Comparison of ENCODE assay signal across 20 mouse cellular contexts in genomic region chr6:135692533-135692932, GRCm38 (mm10).
DNase-seq lines count a peak whose midpoint lies in the region; ATAC-seq and TF ChIP-seq lines count a peak whose summit lies in the region.
"Had no signal": no experiment of that assay in that cellular context is flagged by ENCODE, and none has a peak within 500 bp of the region (broad histone marks: within the 10 kb centered on the region; RNA-seq: fewer than 3 reads in every experiment).

No protein-coding gene starts in this region.

- H3K27me3 ChIP-seq in embryonic facial prominence, embryonic 11.5 days (ENCODE audit: control insufficient read depth, insufficient read depth, low read length): no peaks in the 10 kb centered on the region
- H3K27me3 ChIP-seq in embryonic facial prominence, embryonic 10.5 days (replicated peaks; ENCODE audit: low read depth, poor library complexity, severe bottlenecking): no peaks in the 10 kb centered on the region
- no peaks in the 10 kb centered on the region for H3K27me3 ChIP-seq in lung, embryonic 14.5 days (ENCODE audit: insufficient read depth, low read length)
- no peaks in the 10 kb centered on the region for H3K27me3 ChIP-seq in limb, embryonic 10.5 days (ENCODE audit: low read depth, poor library complexity, severe bottlenecking)
- no peaks in the 10 kb centered on the region for H3K27me3 ChIP-seq in limb, embryonic 14.5 days (ENCODE audit: control insufficient read depth, insufficient read depth, low read length)
- H3K27me3 ChIP-seq: embryonic facial prominence, embryonic 12.5 days; forebrain, embryonic 12.5 days; heart, embryonic 12.5 days; hindbrain, embryonic 15.5 days had no signal

- H3K27ac ChIP-seq in embryonic facial prominence, embryonic 11.5 days (replicated peaks; ENCODE audit: low read depth, low read length): no peak overlapping the region
- no peak overlapping the region for H3K27ac ChIP-seq in embryonic facial prominence, embryonic 10.5 days (replicated peaks)
- H3K27ac ChIP-seq in lung, embryonic 14.5 days (ENCODE audit: low read depth): no peak overlapping the region
- H3K27ac ChIP-seq in limb, embryonic 10.5 days: peak overlapping the region; percentile 58; the same call in 1 of the 2 replicates
- H3K27ac ChIP-seq in limb, embryonic 14.5 days (replicated peaks; ENCODE audit: low read depth, low read length): no peak overlapping the region
- H3K27ac ChIP-seq: embryonic facial prominence, embryonic 12.5 days; forebrain, embryonic 12.5 days; hindbrain, embryonic 15.5 days had no signal

- peak; percentile 73 for DNase-seq in embryonic facial prominence, embryonic 11.5 days (ENCODE audit: low spot score)
- DNase-seq in embryonic facial prominence, embryonic 10.5 days (ENCODE audit: low spot score): no peak
- DNase-seq in lung, embryonic 14.5 days: peak; percentile 67
- no peak for DNase-seq in lung, postnatal 25 days (ENCODE audit: low spot score)
- no peak for DNase-seq in limb, embryonic 10.5 days (ENCODE audit: low spot score)
- DNase-seq in limb, embryonic 14.5 days (ENCODE audit: low spot score): peak; percentile 74
- no peak for DNase-seq in left cerebral cortex, adult 8-10 months (ENCODE audit: low spot score in 2 of 2)
- no peak for DNase-seq in kidney, postnatal 4 days
- DNase-seq: adrenal gland, postnatal 14 days; cerebellum, adult 11-12 months; cerebellum, adult 9-11 months; cerebellum, postnatal 36 days; gastrocnemius, postnatal 14 days; heart, postnatal 36 days had no signal

- WGBS in embryonic facial prominence, embryonic 11.5 days: 41% methylated on average over 9 of the region's 9 CpGs
- WGBS in embryonic facial prominence, embryonic 10.5 days: 61% methylated on average over 9 of the region's 9 CpGs
- WGBS in lung, embryonic 14.5 days: 43% methylated on average over 9 of the region's 9 CpGs
- 50% methylated on average over 9 of the region's 9 CpGs for WGBS in limb, embryonic 10.5 days
- WGBS in limb, embryonic 14.5 days: 22% methylated on average over 9 of the region's 9 CpGs

- TF ChIP-seq CTCF in lung, embryonic 14.5 days (IDR thresholded peaks at IDR 0.05; ENCODE audit: low read depth): no peak

- H3K36me3 ChIP-seq in embryonic facial prominence, embryonic 11.5 days (replicated peaks; ENCODE audit: control insufficient read depth, insufficient read depth, low read depth, low read length): no peaks in the 10 kb centered on the region
- no peaks in the 10 kb centered on the region for H3K36me3 ChIP-seq in embryonic facial prominence, embryonic 10.5 days (replicated peaks)
- no peaks in the 10 kb centered on the region for H3K36me3 ChIP-seq in lung, embryonic 14.5 days (ENCODE audit: insufficient read depth)
- no peaks in the 10 kb centered on the region for H3K36me3 ChIP-seq in limb, embryonic 10.5 days
- no peaks in the 10 kb centered on the region for H3K36me3 ChIP-seq in limb, embryonic 14.5 days (ENCODE audit: control insufficient read depth, insufficient read depth, low read length)
- H3K36me3 ChIP-seq: embryonic facial prominence, embryonic 12.5 days; forebrain, embryonic 12.5 days; heart, embryonic 12.5 days; hindbrain, embryonic 15.5 days had no signal

- no peak; the same call in 1 of the 2 replicates for ATAC-seq in embryonic facial prominence, embryonic 11.5 days (replicated peaks; ENCODE audit: insufficient number of reproducible peaks, low FRiP score, low TSS enrichment, low read depth)
- no peak; the same call in 1 of the 2 replicates for ATAC-seq in lung, embryonic 14.5 days (ENCODE audit: insufficient read depth)
- ATAC-seq in limb, embryonic 14.5 days (ENCODE audit: low FRiP score, low read depth): peak; percentile 70; the same call in 1 of the 2 replicates
- ATAC-seq: forebrain, embryonic 16.5 days; inflammation-experienced regulatory T-cells, adult 6 months had no signal

- no peaks in the 10 kb centered on the region for H3K9me3 ChIP-seq in embryonic facial prominence, embryonic 11.5 days (replicated peaks; ENCODE audit: control insufficient read depth, low read length)
- peaks cover 4% of the 10 kb centered on the region; the same call in 1 of the 2 replicates for H3K9me3 ChIP-seq in embryonic facial prominence, embryonic 10.5 days
- no peaks in the 10 kb centered on the region for H3K9me3 ChIP-seq in lung, embryonic 14.5 days (ENCODE audit: low read depth, low read length)
- no peaks in the 10 kb centered on the region for H3K9me3 ChIP-seq in limb, embryonic 10.5 days (replicated peaks)
- H3K9me3 ChIP-seq in limb, embryonic 14.5 days (ENCODE audit: control insufficient read depth, low read length): peaks cover 7% of the 10 kb centered on the region
- H3K9me3 ChIP-seq: hindbrain, embryonic 15.5 days had no signal

- no peak overlapping the region for H3K9ac ChIP-seq in embryonic facial prominence, embryonic 11.5 days (replicated peaks; ENCODE audit: low read length)
- no peak overlapping the region for H3K9ac ChIP-seq in lung, embryonic 14.5 days
- H3K9ac ChIP-seq in limb, embryonic 14.5 days (ENCODE audit: low read depth, low read length, severe bottlenecking): no peak overlapping the region
- H3K9ac ChIP-seq: embryonic facial prominence, embryonic 12.5 days; forebrain, embryonic 12.5 days; heart, embryonic 12.5 days; hindbrain, embryonic 15.5 days had no signal

- H3K4me2 ChIP-seq in embryonic facial prominence, embryonic 11.5 days (ENCODE audit: low read depth, low read length): no peak overlapping the region
- H3K4me2 ChIP-seq in lung, embryonic 14.5 days: no peak overlapping the region
- H3K4me2 ChIP-seq in limb, embryonic 14.5 days (replicated peaks; ENCODE audit: low read depth, low read length, severe bottlenecking): no peak overlapping the region
- H3K4me2 ChIP-seq: embryonic facial prominence, embryonic 12.5 days; forebrain, embryonic 12.5 days; heart, embryonic 12.5 days; hindbrain, embryonic 15.5 days had no signal

- TF ChIP-seq POLR2A in limb, embryonic 14.5 days (IDR thresholded peaks at IDR 0.05; ENCODE audit: borderline replicate concordance, extremely low read depth, insufficient read depth, insufficient read length): no peak

- H3K4me1 ChIP-seq in embryonic facial prominence, embryonic 11.5 days (ENCODE audit: control insufficient read depth, insufficient read depth, low read length): no peaks in the 10 kb centered on the region
- no peaks in the 10 kb centered on the region for H3K4me1 ChIP-seq in embryonic facial prominence, embryonic 10.5 days
- no peaks in the 10 kb centered on the region for H3K4me1 ChIP-seq in lung, embryonic 14.5 days (ENCODE audit: insufficient read depth)
- H3K4me1 ChIP-seq in limb, embryonic 10.5 days: peaks cover 8% of the 10 kb centered on the region
- H3K4me1 ChIP-seq in limb, embryonic 14.5 days (ENCODE audit: control insufficient read depth, insufficient read depth, low read length): no peaks in the 10 kb centered on the region
- H3K4me1 ChIP-seq: forebrain, embryonic 12.5 days; heart, embryonic 12.5 days; hindbrain, embryonic 15.5 days had no signal

- no peak overlapping the region for H3K4me3 ChIP-seq in embryonic facial prominence, embryonic 11.5 days (ENCODE audit: low read depth, low read length)
- no peak overlapping the region for H3K4me3 ChIP-seq in embryonic facial prominence, embryonic 10.5 days
- H3K4me3 ChIP-seq in lung, embryonic 14.5 days (ENCODE audit: low read depth, low read length): no peak overlapping the region
- no peak overlapping the region for H3K4me3 ChIP-seq in limb, embryonic 10.5 days
- H3K4me3 ChIP-seq in limb, embryonic 14.5 days (replicated peaks; ENCODE audit: low read length): no peak overlapping the region
- H3K4me3 ChIP-seq: embryonic facial prominence, embryonic 12.5 days; forebrain, embryonic 12.5 days; heart, embryonic 12.5 days; hindbrain, embryonic 15.5 days had no signal

Comparison
In these comparisons a context has a peak if more than half of its experiments do, and no peak if none do; other contexts are left out.
1. DNase-seq: peak in embryonic facial prominence, embryonic 11.5 days (single experiment), lung, embryonic 14.5 days (single experiment) and limb, embryonic 14.5 days (single experiment); none in embryonic facial prominence, embryonic 10.5 days (single experiment), lung, postnatal 25 days (single experiment), limb, embryonic 10.5 days (single experiment), left cerebral cortex, adult 8-10 months (0 of 2) and kidney, postnatal 4 days (0 of 2).